Mouse (Mus musculus): ENCODE measurements around the gene AC129217.1. TPM values are rescaled to one million over a fixed set of nuclear protein-coding genes. Genes with fewer than 3 reads are reported as not detected.

Gene AC129217.1
- total and polyA plus RNA-seq, 2 experiments from 2014 or later: 12.7 TPM; not detected in 1

DNA sequence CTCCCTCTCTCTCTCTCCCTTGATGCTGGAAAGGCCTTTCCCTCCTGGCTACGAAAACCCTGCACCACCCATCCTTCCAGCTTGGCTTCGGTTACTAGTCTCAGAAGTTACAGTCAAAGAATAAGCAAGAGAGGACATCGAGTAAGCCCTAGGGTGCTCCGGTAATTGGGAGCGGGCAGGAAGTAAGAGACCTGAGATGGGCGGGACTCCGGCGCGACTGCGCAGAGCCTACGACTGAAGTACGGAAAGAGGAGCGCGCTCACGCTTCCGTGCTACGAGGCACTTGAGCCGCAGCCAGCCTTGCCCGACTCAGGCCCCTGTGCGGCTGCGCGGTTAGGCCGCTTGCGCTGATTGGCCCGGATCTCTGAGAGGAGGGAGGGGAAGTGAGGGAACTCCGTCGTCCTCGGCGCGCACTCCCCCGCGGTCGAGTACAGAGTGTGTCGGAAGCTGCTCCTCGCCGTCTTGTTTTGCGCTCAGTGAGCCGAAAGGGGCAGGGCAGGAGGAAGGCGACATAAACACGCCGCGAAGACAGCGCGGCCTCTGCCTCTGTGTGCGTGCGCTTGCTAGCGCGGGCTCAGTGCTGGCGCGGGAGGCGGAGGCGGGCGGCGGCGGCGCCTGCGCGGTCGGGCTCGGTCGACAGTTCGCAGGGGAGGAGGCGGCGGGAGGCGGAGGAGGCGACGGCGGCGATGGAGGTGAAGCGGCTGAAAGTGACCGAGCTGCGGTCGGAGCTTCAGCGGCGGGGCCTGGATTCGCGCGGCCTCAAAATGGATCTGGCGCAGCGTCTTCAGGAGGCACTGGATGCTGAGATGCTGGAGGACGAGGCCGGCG is 9.8 kb upstream of the AC129217.1 start, which contains the start of gene Hnrnpul2:
Hnrnpul2 (plus strand) TSS at position 415 of the 828 bp plus-strand sequence.
- H3K9ac ChIP-seq (replicated peaks; ENCODE audit: low read length, poor library complexity, severe bottlenecking): peak within 1 kb of the TSS; percentile 98
- H3K4me3 ChIP-seq (ENCODE audit: low read depth, low read length): peak within 1 kb of the TSS; percentile 97
- peaks cover 21% of the 10 kb centered on the region for H3K4me1 ChIP-seq (ENCODE audit: insufficient read depth, low read length)

DNA sequence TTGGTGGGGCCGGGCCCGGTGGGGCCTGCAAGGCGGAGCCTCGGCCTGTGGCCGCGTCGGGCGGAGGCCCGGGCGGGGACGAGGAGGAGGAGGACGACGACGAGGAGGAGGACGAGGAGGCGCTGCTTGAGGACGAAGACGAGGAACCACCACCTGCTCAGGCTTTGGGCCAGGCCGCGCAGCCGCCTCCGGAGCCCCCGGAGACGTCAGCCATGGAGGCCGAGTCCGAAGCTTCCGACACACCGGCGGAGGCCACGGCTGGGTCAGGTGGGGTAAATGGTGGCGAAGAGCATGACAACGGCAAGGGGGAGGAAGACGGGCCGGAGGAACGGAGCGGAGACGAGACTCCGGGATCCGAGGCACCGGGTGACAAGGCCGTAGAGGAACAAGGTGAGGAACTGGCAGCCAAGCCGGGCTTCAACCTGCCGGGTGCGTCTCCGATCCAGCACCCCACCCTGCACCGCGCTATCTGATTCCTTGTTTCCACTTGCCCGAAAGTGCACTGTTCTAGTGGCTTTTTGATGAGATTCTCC is 9.1 kb upstream of the AC129217.1 start:
- WGBS: under 1% methylated on average over 41 of the region's 48 CpGs
- peak overlapping the region; percentile 98 for H3K9ac ChIP-seq (replicated peaks; ENCODE audit: low read length, poor library complexity, severe bottlenecking)
- no peak; the same call in 1 of the 2 replicates for ATAC-seq (ENCODE audit: low FRiP score)
- peak overlapping the region; percentile 89 for H3K4me2 ChIP-seq (ENCODE audit: low read depth, low read length, poor library complexity, severe bottlenecking)
- H3K4me1 ChIP-seq (ENCODE audit: insufficient read depth, low read length): peaks cover 19% of the 10 kb centered on the region
- no peaks in the 10 kb centered on the region for H3K27me3 ChIP-seq (ENCODE audit: insufficient read depth, low read length)
- peak overlapping the region; percentile 97 for H3K4me3 ChIP-seq (ENCODE audit: low read depth, low read length)
- no peak for DNase-seq (ENCODE audit: low spot score)
- H3K27ac ChIP-seq (ENCODE audit: low read depth, low read length): peak overlapping the region; percentile 98
- no peak for TF ChIP-seq CTCF (IDR thresholded peaks at IDR 0.05)
- H3K9me3 ChIP-seq (ENCODE audit: low read length): no peaks in the 10 kb centered on the region
- peaks cover 20% of the 10 kb centered on the region for H3K36me3 ChIP-seq (ENCODE audit: insufficient read depth, low read length)

More for the DNA sequence above, 9.8 kb upstream of the AC129217.1 start, which contains the start of gene Hnrnpul2:
- DNase-seq (ENCODE audit: low spot score): peak; percentile 100
- Histone ChIP-seq H3K27me3 (ENCODE audit: insufficient read depth, low read length) (no peaks in the 10 kb centered on the region), H3K27ac (ENCODE audit: low read depth, low read length) (peak within 1 kb of the TSS; percentile 98), H3K36me3 (ENCODE audit: insufficient read depth, low read length) (peaks cover 15% of the 10 kb centered on the region), H3K4me2 (ENCODE audit: low read depth, low read length, poor library complexity, severe bottlenecking) (peak within 1 kb of the TSS; percentile 89), H3K9me3 (ENCODE audit: low read length) (no peaks in the 10 kb centered on the region)
- 0 out of 2 replicates have a peak, but pooled peaks have one; percentile 6 for TF ChIP-seq CTCF (IDR thresholded peaks at IDR 0.05)
- peak; percentile 96 for ATAC-seq (ENCODE audit: low FRiP score)
- WGBS: under 1% methylated on average over 79 of the region's 83 CpGs

DNA sequence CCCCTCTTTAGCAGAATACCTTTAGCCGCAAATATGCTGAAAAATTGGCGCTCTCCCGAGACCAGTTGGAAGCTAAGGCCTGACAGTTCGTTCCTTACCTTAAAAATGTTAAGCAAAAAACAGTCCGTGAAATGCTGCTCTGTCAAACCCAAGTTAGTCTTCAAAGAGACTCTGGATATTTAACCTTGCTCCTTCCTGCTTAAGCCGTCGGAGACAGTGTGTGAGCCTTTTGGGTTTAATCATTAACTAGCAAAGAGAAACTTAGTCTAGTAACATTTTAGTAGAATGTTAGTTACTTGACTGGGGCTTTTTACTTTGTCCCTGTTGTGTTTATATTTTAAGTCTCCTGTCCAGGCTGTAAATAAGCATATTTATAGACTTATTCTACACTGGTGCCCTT is 8.4 kb upstream of the AC129217.1 start:
- no peak for TF ChIP-seq CTCF (IDR thresholded peaks at IDR 0.05)
- no peaks in the 10 kb centered on the region for H3K9me3 ChIP-seq (ENCODE audit: low read length)
- H3K4me3 ChIP-seq (ENCODE audit: low read depth, low read length): peak overlapping the region; percentile 97
- H3K4me2 ChIP-seq (ENCODE audit: low read depth, low read length, poor library complexity, severe bottlenecking): peak overlapping the region; percentile 89
- peaks cover 16% of the 10 kb centered on the region for H3K4me1 ChIP-seq (ENCODE audit: insufficient read depth, low read length)
- WGBS: 1% methylated on average over 7 of the region's 7 CpGs
- no peaks in the 10 kb centered on the region for H3K27me3 ChIP-seq (ENCODE audit: insufficient read depth, low read length)
- peak overlapping the region; percentile 98 for H3K9ac ChIP-seq (replicated peaks; ENCODE audit: low read length, poor library complexity, severe bottlenecking)
- DNase-seq (ENCODE audit: low spot score): no peak
- ATAC-seq (ENCODE audit: low FRiP score): no peak
- peaks cover 26% of the 10 kb centered on the region for H3K36me3 ChIP-seq (ENCODE audit: insufficient read depth, low read length)
- H3K27ac ChIP-seq (ENCODE audit: low read depth, low read length): no peak overlapping the region

DNA sequence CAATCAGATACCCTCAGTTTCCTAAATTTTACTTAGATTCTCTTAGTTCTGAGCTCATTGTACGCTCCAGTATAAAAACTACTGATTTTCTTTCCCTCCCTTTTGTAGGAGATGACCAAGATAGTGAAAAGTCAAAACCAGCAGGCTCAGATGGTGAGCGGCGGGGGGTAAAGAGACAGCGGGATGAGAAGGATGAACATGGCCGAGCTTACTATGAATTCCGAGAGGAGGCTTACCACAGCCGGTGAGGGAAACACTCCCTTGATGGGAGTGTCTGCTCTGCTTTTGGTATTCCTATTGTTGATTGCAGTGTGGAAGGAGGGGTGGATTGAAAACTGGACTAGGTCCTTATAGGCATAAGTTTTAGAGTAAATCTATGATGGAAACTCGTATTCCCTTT is 6.9 kb upstream of the AC129217.1 start:
- ATAC-seq (ENCODE audit: low FRiP score): no peak

GRCm38 (mm10) chr19:8830664-8831063 is 1.1 kb downstream of the AC129217.1 start:
- ATAC-seq (ENCODE audit: low FRiP score): no peak
- no peaks in the 10 kb centered on the region for H3K4me1 ChIP-seq (ENCODE audit: insufficient read depth, low read length)
- 82% methylated on average over 8 of the region's 8 CpGs for WGBS
- H3K36me3 ChIP-seq (ENCODE audit: insufficient read depth, low read length): peaks cover 72% of the 10 kb centered on the region
- no peaks in the 10 kb centered on the region for H3K9me3 ChIP-seq (ENCODE audit: low read length)
- H3K9ac ChIP-seq (replicated peaks; ENCODE audit: low read length, poor library complexity, severe bottlenecking): no peak overlapping the region
- DNase-seq (ENCODE audit: low spot score): peak; percentile 9
- H3K4me3 ChIP-seq (ENCODE audit: low read depth, low read length): no peak overlapping the region
- TF ChIP-seq CTCF (IDR thresholded peaks at IDR 0.05): no peak
- H3K4me2 ChIP-seq (ENCODE audit: low read depth, low read length, poor library complexity, severe bottlenecking): no peak overlapping the region
- no peaks in the 10 kb centered on the region for H3K27me3 ChIP-seq (ENCODE audit: insufficient read depth, low read length)
- no peak overlapping the region for H3K27ac ChIP-seq (ENCODE audit: low read depth, low read length)

More for the DNA sequence above, 6.9 kb upstream of the AC129217.1 start:
- no peak overlapping the region for H3K27ac ChIP-seq (ENCODE audit: low read depth, low read length)
- peak overlapping the region; percentile 89 for H3K4me2 ChIP-seq (ENCODE audit: low read depth, low read length, poor library complexity, severe bottlenecking)
- H3K4me1 ChIP-seq (ENCODE audit: insufficient read depth, low read length): peaks cover 11% of the 10 kb centered on the region
- 55% methylated on average over 8 of the region's 8 CpGs for WGBS
- peak overlapping the region; percentile 97; the same call in 1 of the 2 replicates for H3K4me3 ChIP-seq (ENCODE audit: low read depth, low read length)
- H3K27me3 ChIP-seq (ENCODE audit: insufficient read depth, low read length): no peaks in the 10 kb centered on the region
- peaks cover 38% of the 10 kb centered on the region for H3K36me3 ChIP-seq (ENCODE audit: insufficient read depth, low read length)
- no peak overlapping the region for H3K9ac ChIP-seq (replicated peaks; ENCODE audit: low read length, poor library complexity, severe bottlenecking)
- no peak for DNase-seq (ENCODE audit: low spot score)
- no peaks in the 10 kb centered on the region for H3K9me3 ChIP-seq (ENCODE audit: low read length)
- TF ChIP-seq CTCF (IDR thresholded peaks at IDR 0.05): no peak

DNA sequence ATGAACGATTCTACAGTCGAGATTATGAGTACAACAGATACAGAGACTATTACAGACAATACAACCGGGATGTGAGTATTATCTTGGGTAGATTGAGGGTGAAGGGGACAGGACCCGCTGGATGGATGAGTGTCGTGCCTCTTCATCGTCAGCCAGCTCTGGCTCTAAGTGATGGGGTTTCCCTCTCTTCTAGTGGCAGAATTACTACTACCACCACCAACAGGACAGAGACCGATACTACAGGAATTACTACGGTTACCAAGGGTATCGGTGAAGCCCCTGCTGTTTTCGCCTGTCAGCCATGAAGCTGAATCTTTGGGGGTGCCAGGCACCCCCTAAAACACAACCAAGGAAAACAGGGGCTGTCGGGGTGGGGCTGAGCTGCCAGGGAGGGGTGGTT is 1.7 kb downstream of the AC129217.1 start:
- peaks cover 67% of the 10 kb centered on the region for H3K36me3 ChIP-seq (ENCODE audit: insufficient read depth, low read length)
- H3K27ac ChIP-seq (ENCODE audit: low read depth, low read length): no peak overlapping the region
- no peaks in the 10 kb centered on the region for H3K4me1 ChIP-seq (ENCODE audit: insufficient read depth, low read length)
- no peaks in the 10 kb centered on the region for H3K9me3 ChIP-seq (ENCODE audit: low read length)
- no peak overlapping the region for H3K4me2 ChIP-seq (ENCODE audit: low read depth, low read length, poor library complexity, severe bottlenecking)
- H3K27me3 ChIP-seq (ENCODE audit: insufficient read depth, low read length): no peaks in the 10 kb centered on the region
- no peak overlapping the region for H3K9ac ChIP-seq (replicated peaks; ENCODE audit: low read length, poor library complexity, severe bottlenecking)
- ATAC-seq (ENCODE audit: low FRiP score) (peak; percentile 42; the same call in 1 of the 2 replicates), DNase-seq (ENCODE audit: low spot score) (peak; percentile 47)
- peak; percentile 41 for TF ChIP-seq CTCF (IDR thresholded peaks at IDR 0.05)
- H3K4me3 ChIP-seq (ENCODE audit: low read depth, low read length): no peak overlapping the region
- WGBS: 75% methylated on average over 11 of the region's 11 CpGs
